Mouse (Mus musculus): Measurements from ENCODE around the gene Frmpd4.

Frmpd4 gene

GRCm38 (mm10) chrX:167522528-167522927 is 1054.5 kb downstream of the Frmpd4 start:
- DNase-seq = no peak

GRCm38 (mm10) chrX:167518440-167518839 is 1058.6 kb downstream of the Frmpd4 start:
- DNase-seq = no peak

- peak; percentile 74 for DNase-seq
Observed at GRCm38 (mm10) chrX:167497780-167498179, 1079.3 kb downstream of the Frmpd4 start.

- DNase-seq = no peak
Observed at GRCm38 (mm10) chrX:167492265-167492664, 1084.8 kb downstream of the Frmpd4 start.

- no peak for DNase-seq
Observed at GRCm38 (mm10) chrX:167491589-167492207, 1085.3 kb downstream of the Frmpd4 start.

- no peak for DNase-seq
Observed at GRCm38 (mm10) chrX:167483409-167484177, 1093.4 kb downstream of the Frmpd4 start.

GRCm38 (mm10) chrX:167477636-167478035 is 1099.4 kb downstream of the Frmpd4 start:
- DNase-seq = no peak

GRCm38 (mm10) chrX:167434883-167435282 is 1142.1 kb downstream of the Frmpd4 start:
- DNase-seq = no peak

- no peak for DNase-seq
Observed at GRCm38 (mm10) chrX:167433950-167434349, 1143.1 kb downstream of the Frmpd4 start.

All from embryo, embryonic 11 days (tissue).